Mouse (Mus musculus) cerebral cortex, adult 2 months (tissue): ENCODE measurements around the gene L3mbtl1.

Experiments used
- WGBS: fragments of 180-500 bp; shearing (Covaris S2); methylation state at CpG from one replicate; pipeline ENCODE4 v1.1.7; 2018; 5-methylcytosine and 5-hydroxymethylcytosine counted together

The L3mbtl1 gene

GRCm38 (mm10) chr2:162943148-162943846, at the start of gene L3mbtl1:
L3mbtl1 (plus strand) TSS chr2:162943472.
- 1% methylated on average over 40 of the region's 40 CpGs for WGBS

- WGBS, result 93% methylated on average over 20 of the region's 20 CpGs
Observed at GRCm38 (mm10) chr2:162899256-162899655, 44.0 kb upstream of the L3mbtl1 start.

GRCm38 (mm10) chr2:162899880-162900589, 43.2 kb upstream of the L3mbtl1 start:
- 81% methylated on average over 12 of the region's 12 CpGs for WGBS

GRCm38 (mm10) chr2:162900590-162900916, 42.7 kb upstream of the L3mbtl1 start:
- 62% methylated on average over 2 of the region's 2 CpGs for WGBS

- WGBS, result 87% methylated on average over 4 of the region's 4 CpGs
Observed at GRCm38 (mm10) chr2:162905902-162906301, 37.4 kb upstream of the L3mbtl1 start.

- WGBS, result 47% methylated on average over 16 of the region's 16 CpGs
Observed at GRCm38 (mm10) chr2:162908052-162908491, 35.2 kb upstream of the L3mbtl1 start.

GRCm38 (mm10) chr2:162914040-162914439, 29.2 kb upstream of the L3mbtl1 start:
- WGBS, result 40% methylated on average over 3 of the region's 3 CpGs

GRCm38 (mm10) chr2:162914519-162914918, 28.8 kb upstream of the L3mbtl1 start:
- WGBS, result 29% methylated on average over 2 of the region's 2 CpGs

- WGBS, result 78% methylated on average over 5 of the region's 5 CpGs
Observed at GRCm38 (mm10) chr2:162919926-162920325, 23.3 kb upstream of the L3mbtl1 start.

GRCm38 (mm10) chr2:162922183-162922582, 21.1 kb upstream of the L3mbtl1 start:
- WGBS, result 11% methylated on average over 6 of the region's 6 CpGs

GRCm38 (mm10) chr2:162922834-162923233, 20.4 kb upstream of the L3mbtl1 start:
- 43% methylated on average over 5 of the region's 5 CpGs for WGBS

GRCm38 (mm10) chr2:162924126-162924525, 19.1 kb upstream of the L3mbtl1 start:
- 83% methylated on average over 5 of the region's 5 CpGs for WGBS

- WGBS, result 82% methylated on average over 3 of the region's 3 CpGs
Observed at GRCm38 (mm10) chr2:162927918-162928585, 15.2 kb upstream of the L3mbtl1 start.

GRCm38 (mm10) chr2:162929704-162930103, 13.6 kb upstream of the L3mbtl1 start:
- 81% methylated on average over 3 of the region's 3 CpGs for WGBS

- under 1% methylated on average over 18 of the region's 18 CpGs for WGBS
Observed at GRCm38 (mm10) chr2:162930516-162931122, 12.7 kb upstream of the L3mbtl1 start.

- WGBS, result under 1% methylated on average over 46 of the region's 68 CpGs
Observed at GRCm38 (mm10) chr2:162931123-162931673, 12.1 kb upstream of the L3mbtl1 start, which contains the start of gene Srsf6. Srsf6 (plus strand) TSS chr2:162931528.

GRCm38 (mm10) chr2:162931674-162932650, 11.3 kb upstream of the L3mbtl1 start:
- under 1% methylated on average over 94 of the region's 103 CpGs for WGBS

- 55% methylated on average over 4 of the region's 4 CpGs for WGBS
Observed at GRCm38 (mm10) chr2:162932706-162933105, 10.6 kb upstream of the L3mbtl1 start.

GRCm38 (mm10) chr2:162934421-162934820, 8.9 kb upstream of the L3mbtl1 start:
- 92% methylated on average over 19 of the region's 19 CpGs for WGBS

- 83% methylated on average over 3 of the region's 3 CpGs for WGBS
Observed at GRCm38 (mm10) chr2:162935700-162936099, 7.6 kb upstream of the L3mbtl1 start.

- 50% methylated on average over 1 of the region's 1 CpGs for WGBS
Observed at GRCm38 (mm10) chr2:162939562-162939961, 3.7 kb upstream of the L3mbtl1 start.
